Mouse (Mus musculus): ENCODE measurements around the gene Chek1. TPM values are rescaled to one million over a fixed set of nuclear protein-coding genes. Genes with fewer than 3 reads are reported as not detected.

Chek1 gene
- polyA plus RNA-seq, 1 experiment from 2014 or later, result 52.4 TPM

DNA sequence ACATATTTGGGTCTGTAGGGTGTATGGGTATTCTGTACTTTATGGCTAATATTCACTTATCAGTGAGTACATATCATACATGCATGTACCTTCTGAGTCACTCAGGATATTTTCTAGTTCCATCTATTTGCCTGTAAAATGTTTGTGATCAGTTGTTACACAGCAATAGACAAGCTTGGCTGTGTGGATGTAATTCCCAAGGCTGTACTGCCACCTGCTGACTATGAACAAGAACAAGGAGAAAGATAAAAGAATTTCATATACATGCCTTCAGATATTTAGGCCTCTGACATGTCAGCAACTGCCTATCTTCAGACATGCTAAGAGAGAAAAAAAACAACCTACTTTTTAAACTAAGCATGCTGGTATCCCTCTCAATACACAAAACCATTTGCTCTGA is 39.5 kb downstream of the Chek1 start:
- DNase-seq (ENCODE audit: low spot score), result no peak
- Histone ChIP-seq H3K4me1 (no peaks in the 10 kb centered on the region), H3K9me3 (no peaks in the 10 kb centered on the region), H3K4me3 (no peak overlapping the region), H3K27ac (replicated peaks) (no peak overlapping the region), H3K27me3 (replicated peaks; ENCODE audit: low read depth, poor library complexity, severe bottlenecking) (no peaks in the 10 kb centered on the region), H3K36me3 (replicated peaks) (no peaks in the 10 kb centered on the region)

GRCm38 (mm10) chr9:36681424-36681823 is 45.4 kb downstream of the Chek1 start:
- H3K4me1 ChIP-seq, result no peaks in the 10 kb centered on the region
- H3K27me3 ChIP-seq (replicated peaks; ENCODE audit: low read depth, poor library complexity, severe bottlenecking), result no peaks in the 10 kb centered on the region
- H3K27ac ChIP-seq (replicated peaks), result no peak overlapping the region
- no peak overlapping the region for H3K4me3 ChIP-seq
- 84% methylated on average over 2 of the region's 2 CpGs for WGBS
- H3K9me3 ChIP-seq, result no peaks in the 10 kb centered on the region
- no peaks in the 10 kb centered on the region for H3K36me3 ChIP-seq (replicated peaks)
- DNase-seq (ENCODE audit: low spot score), result no peak

Other genes starting within 250 kb of the Chek1 start
- not detected in 2 replicates for gene Gm5615, start 185.1 kb downstream of the Chek1 start, polyA plus RNA-seq (2016; fragmentation: Nextera tagmentation; extraction: Ambion mirVana)
- not detected in 2 replicates for gene Gm17689, start 144.4 kb downstream of the Chek1 start, polyA plus RNA-seq (2016; fragmentation: Nextera tagmentation; extraction: Ambion mirVana)
- not detected in 2 replicates for gene A630095E13Rik, start 83.7 kb downstream of the Chek1 start, polyA plus RNA-seq (2016; fragmentation: Nextera tagmentation; extraction: Ambion mirVana)
- gene Acrv1, start 33.8 kb downstream of the Chek1 start, polyA plus RNA-seq (2016; fragmentation: Nextera tagmentation; extraction: Ambion mirVana), result not detected in 2 replicates
- gene Stt3a, start 40.6 kb upstream of the Chek1 start, polyA plus RNA-seq (2016; fragmentation: Nextera tagmentation; extraction: Ambion mirVana), result 177 and 180 TPM in 2 replicates
- 88.4 and 89.9 TPM in 2 replicates for gene Ei24, start 70.3 kb upstream of the Chek1 start, polyA plus RNA-seq (2016; fragmentation: Nextera tagmentation; extraction: Ambion mirVana)
- 74.2 and 83.1 TPM in 2 replicates for gene Fez1, start 94.8 kb upstream of the Chek1 start, polyA plus RNA-seq (2016; fragmentation: Nextera tagmentation; extraction: Ambion mirVana)